Mouse (Mus musculus) heart, adult 9 months (tissue): ENCODE results near the gene Zfp568.

Experiments
- DNase-seq, 2 experiments: peaks; one replicate each; pipeline ENCODE4 v3.0.0; 2022; ENCODE audit warnings: low spot score in 2 of 2

The Zfp568 gene

GRCm38 (mm10) chr7:30050882-30051548 is 67.3 kb downstream of the Zfp568 start, which contains the start of gene Zfp14:
Gene Zfp14 (minus strand): TSS chr7:30051380.
- peak; percentile 89 to 90 for DNase-seq

- no peak for DNase-seq
Observed at GRCm38 (mm10) chr7:30053591-30053990, 69.8 kb downstream of the Zfp568 start.

- peak in 1 of 2 experiments; percentile 9 for DNase-seq
Observed at GRCm38 (mm10) chr7:30060341-30060740, 76.6 kb downstream of the Zfp568 start.

- DNase-seq, result no peak
Observed at GRCm38 (mm10) chr7:30062478-30062877, 78.7 kb downstream of the Zfp568 start.

DNA sequence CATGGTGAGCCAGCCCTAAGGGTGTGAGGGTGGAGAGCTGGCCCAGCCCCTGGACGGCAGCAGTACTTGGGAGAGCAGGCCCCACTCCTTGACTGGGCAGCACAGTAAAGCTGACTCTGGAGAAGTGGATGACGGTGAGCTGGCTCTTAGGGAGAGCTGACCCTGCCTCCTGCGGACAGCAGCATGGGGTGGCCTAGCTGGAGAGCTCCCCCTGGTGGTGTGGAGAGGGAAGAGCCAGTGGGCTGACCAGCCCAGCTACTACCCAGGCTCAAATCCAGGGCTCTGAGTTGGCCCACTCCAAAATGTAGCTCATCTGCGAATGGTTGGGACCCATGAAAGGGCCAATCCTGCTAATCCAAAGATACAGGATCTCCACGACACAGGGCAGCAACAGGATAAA is 80.9 kb downstream of the Zfp568 start:
- DNase-seq, result no peak

- DNase-seq, result peak; percentile 80 to 81
Observed at GRCm38 (mm10) chr7:30072146-30073028, 88.6 kb downstream of the Zfp568 start, which contains the start of gene Zfp82. Gene Zfp82 (minus strand): TSS chr7:30072900.
